Mouse (Mus musculus) right cerebral cortex, postnatal 36 days (tissue): ENCODE data around the gene Dzank1.

Experiments used
- DNase-seq, 2 experiments: peaks; one replicate each; pipeline ENCODE4 v3.0.0; 2022; ENCODE audit warnings: low spot score in 2 of 2, mixed read lengths in 1 of 2

Gene Dzank1

DNA sequence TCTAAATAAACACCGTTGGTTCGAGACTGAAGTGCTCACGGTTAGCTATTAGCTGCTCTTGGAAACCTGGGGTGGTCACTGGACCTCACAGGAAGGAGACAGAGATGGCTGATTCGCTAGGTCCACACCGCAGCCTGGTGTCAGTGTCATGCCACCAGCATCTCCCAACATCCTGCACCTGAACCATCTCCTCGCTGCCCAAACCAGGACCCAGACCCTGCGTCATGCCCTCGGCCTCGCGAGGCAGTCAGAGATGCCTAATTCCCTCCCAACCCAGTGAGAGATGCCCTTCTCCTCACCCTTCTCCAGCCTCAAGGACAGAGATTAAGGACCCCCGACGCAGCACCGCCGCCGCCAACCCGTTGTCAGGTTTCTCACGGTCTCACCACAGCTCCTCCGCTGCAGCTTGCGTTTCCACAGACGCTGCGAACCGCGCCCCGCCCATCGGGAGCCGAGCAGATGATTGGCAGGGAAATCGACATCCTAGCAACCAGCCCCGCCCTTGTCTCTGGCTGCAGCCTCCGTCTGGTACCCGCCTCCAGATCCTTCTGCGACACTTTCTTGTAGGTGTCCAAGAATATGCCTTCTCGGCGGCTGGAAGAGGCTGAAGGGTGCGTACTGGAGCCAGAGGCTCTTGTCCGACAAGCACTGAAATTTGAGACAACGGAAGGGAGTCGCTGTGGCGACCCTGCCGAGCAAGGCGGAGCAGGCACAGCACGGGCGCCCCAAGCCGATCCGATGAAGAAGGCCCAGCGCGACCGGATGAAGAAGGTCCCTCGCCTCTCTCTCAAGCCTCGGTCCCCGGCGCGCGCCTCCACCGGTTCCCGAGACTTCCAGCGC, at the start of gene Dzank1, which contains the start of gene Polr3f:
Gene Dzank1, minus strand, starts transcription at position 434 of the 840 bp plus-strand sequence.
Gene Polr3f, plus strand, starts transcription at position 738 of the 840 bp plus-strand sequence.
- peak; percentile 98 for DNase-seq

DNA sequence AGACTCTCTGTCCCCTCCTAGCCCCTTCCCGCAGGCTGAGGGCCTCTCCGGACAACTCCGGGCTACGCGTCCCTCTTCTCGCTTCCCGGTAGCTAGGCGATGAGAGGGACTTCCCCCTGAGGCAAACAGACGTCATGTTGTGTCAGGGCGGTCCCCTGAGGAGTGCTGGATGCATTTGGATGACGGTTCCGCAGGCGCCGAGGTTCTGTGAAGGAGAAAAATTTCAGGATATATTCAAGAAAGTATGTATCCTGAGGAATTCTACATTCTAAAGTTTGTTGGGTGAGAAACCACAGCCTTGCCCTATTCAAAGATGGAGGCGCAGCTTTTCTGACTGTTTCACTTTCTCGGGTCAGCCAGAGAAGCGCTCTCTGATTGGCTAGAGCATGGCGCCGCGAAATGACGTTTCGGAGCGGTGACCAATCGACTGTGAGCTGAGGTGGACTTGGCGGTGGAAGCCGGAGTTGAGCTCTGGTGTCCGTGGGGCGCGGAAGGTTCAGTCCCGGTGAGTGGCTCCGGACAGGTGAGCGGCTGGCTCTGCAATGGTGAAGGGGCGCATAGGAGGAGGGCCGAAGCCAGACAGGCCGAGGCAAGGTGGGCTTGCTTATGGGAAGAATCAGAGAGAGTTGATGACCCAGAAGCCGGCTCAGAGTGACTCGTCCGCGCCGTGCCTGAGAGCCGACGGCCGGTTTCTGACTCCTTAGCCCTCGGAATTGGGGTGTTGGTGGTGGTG, 28.8 kb upstream of the Dzank1 start, which contains the start of gene Sec23b:
Gene Sec23b, plus strand, starts transcription at position 410 of the 733 bp plus-strand sequence.
- DNase-seq: peak; percentile 97

DNA sequence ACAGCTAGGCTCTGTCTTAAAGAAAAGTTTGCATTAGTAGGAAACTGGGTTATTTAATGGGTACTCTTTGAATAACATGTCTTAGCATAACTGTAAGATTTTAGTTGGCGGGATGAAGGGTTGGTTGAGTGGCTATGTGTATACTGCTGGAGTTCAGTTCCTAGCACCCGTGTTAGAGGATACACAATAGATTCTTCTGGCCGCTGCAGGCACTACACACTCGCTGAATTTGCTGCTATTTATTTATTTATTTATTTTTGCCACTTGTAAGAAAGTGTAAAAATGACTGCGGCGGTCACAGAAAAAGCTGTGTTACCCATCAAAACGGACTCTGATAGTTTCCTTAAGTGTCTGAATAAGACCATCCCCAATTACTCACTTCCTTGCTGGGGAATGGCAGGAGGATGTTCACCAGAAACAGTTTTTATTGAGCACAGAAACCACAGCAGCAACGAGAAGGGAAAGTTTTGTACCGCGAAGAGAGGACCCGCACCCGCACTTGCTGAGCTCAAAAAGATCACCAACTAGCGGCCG, 28.1 kb upstream of the Dzank1 start:
- no peak for DNase-seq

DNA sequence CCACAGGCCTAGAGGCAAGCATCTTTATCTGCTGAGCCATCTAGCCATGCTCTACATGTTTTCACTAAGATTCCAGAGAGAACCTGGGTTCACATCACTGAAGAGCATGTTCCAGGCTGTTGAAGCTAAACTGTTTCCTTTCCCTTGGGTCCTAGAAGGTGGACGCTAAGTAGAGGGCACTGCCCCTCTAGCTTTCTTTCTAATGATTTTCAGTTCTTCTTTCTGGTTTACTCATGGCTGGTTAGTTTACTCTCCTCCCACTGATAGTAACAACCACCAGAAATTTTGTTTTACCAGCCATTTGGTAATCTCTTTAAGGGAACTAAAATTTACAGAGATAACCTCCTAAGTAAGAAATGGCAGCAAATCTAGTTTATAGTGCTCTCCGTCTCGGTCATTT, 26.7 kb upstream of the Dzank1 start:
- DNase-seq: no peak

DNA sequence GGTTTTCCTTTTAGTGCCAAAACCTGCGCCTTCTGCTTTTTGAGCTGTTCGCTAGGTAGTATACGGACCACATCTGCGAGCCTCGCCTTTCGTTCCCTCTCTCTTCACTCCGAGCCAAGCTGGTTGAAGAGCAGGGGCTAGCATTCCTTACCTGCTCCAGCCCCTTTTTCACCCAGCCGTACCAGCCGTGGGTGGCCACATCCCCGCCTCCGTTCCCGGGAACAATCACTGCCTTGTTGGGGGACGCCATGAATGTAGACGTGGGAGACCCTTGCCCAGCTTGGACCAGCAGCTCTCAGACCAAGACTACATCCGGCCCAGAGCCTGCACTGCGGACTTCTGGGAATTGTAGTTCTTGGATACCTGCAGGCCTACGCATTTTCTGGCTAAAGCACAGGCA, 23.3 kb upstream of the Dzank1 start, which contains the start of gene Rbbp9:
Gene Rbbp9, minus strand, starts transcription at position 341 of the 400 bp plus-strand sequence.
- DNase-seq: peak; percentile 65 to 70

DNA sequence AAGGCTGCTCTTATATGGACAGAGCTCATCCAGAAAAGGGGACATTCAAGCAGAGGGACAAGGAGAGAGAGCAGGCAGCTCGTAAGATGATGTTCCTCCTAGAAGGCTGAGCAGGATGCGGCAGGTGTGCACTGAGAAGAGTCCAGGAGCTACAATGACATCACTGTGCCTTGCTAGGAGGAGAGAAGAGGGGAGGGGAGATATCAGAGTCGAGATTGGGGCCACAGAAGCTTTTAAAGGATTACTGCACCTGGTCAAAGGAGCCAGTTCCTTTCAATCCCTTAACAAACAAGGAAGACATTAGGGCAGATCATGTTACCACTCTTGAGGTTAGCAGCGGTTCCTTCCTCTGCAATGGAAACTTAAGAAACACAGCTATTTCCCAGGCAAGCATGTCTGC, 20.3 kb upstream of the Dzank1 start:
- no peak for DNase-seq

DNA sequence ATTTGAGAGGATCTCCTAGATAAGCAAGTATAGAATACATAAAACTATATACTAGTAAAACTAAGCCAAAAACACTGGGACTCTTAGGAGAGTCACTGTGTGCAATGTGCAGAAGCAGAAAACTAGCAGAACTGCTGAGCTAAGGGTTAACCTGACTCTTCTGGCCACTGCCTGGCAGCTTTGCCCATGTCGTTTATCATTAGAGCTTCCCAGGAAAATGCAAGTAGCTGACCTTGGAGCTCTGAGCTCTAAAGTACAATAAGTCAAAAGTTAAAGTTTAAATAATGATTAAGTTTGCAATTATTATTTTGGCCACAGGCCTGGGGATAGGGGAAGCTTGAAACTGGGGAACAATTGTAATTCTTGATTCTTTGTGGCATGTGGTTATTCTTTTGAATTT, 18.3 kb upstream of the Dzank1 start:
- no peak for DNase-seq

DNA sequence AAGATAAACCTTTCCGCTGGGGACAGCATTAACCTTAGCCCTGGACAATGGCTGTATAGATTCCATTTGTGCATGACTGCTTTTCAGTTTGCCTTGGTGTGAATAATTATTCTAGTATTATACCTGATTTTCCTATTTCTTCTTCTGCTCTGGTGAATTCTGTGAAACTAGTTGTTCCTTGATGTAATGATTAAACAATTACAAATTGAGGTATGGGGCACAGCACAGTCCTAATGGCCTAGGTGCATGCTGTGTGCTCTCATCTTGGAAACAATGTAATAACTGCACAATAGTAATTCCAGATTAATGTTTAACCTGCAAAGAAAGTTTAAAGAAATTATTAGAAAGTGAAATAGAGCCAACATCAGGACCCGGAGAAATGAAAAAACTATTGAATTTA, 17.8 kb upstream of the Dzank1 start:
- DNase-seq: no peak

DNA sequence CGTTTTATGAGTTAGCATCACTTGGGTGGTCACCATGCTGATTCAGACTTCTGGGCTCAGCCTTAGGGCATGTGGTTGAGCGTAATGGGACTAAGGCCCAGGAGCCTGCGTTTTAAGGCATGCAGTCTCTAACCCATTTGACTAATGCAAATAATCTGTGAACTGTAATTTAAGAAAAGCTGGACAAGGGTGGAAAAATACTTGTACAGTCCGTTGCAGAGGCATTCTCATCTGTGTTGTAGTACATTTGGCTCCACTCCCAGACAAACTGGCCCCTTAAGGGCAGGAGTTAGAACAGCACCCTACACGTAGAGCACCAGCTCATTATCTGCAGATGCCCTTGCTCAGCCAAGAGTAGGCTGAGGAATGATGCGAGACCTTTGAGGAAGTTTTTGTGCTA, 17.4 kb upstream of the Dzank1 start:
- DNase-seq: no peak

DNA sequence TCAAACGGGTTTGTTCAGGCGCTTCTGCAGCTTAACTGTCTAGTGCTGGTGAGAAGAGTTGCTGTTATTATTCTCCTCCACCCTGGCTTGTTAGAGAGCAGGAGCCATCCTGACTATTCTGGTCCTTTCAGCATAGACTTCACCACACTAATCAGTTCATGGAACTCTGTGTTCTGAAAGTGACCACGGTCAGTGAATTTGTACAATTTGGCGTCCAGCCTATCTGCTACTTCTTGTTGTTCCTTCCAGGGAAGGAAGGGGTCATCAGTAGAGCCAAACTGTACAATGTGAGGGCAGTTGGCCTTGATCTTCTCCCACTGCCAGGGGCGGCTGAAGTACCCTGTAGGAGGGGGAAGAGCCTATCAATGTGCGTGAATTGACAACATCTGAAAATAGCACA, 16.5 kb upstream of the Dzank1 start:
- no peak for DNase-seq

DNA sequence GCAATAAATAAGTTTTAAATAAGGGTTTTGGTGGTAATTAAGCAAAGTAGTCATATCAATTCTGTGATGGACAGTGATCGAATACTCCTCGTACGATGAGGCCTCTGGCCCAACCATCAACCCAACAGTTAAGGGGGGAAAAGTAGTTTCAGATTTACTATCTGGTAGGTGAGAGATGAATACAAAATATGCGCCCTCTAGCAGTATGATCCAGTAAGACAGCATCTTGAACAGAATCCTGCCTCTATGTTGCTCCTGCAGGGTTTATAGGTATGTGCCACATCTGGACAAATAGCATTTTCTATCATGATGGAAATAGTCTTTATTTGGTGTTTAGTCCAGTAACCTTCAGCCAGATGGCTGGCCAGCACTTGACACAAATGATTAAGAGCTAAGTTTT, 14.0 kb upstream of the Dzank1 start:
- no peak for DNase-seq

DNA sequence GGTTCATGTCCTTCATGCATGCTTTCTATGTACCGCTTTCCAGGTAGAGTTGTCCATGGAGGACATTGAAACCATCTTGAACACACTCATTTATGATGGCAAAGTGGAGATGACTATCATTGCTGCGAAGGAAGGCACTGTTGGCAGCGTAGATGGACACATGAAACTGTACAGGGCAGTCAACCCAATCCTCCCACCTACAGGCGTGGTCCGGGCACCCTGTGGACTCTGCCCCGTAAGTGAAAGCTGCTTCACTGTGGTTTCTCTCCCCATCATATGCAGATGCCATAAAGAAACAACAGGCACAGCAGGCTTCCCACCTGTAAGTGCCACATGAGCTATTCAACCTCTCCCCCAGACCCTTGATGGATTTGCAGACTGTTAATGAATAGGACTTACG, 9.9 kb upstream of the Dzank1 start:
- DNase-seq: no peak

DNA sequence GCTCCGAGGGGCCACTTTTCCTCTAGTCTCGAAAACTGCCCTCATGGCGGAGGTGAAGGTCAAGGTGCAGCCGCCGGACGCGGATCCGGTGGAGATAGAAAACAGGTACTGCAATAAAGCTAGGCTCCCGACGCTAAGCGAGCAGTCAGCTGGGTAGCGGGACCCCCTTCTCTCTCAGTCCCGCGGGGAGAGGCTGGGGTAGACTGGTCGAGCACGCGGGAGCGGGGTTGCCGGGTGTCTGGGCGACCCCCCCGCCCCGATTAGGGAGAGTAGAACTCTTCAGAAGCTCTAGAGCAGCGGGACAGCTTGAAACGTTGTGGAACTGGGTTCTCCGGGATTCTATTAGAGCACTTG, 584 bp upstream of the Dzank1 start:
- DNase-seq: no peak

DNA sequence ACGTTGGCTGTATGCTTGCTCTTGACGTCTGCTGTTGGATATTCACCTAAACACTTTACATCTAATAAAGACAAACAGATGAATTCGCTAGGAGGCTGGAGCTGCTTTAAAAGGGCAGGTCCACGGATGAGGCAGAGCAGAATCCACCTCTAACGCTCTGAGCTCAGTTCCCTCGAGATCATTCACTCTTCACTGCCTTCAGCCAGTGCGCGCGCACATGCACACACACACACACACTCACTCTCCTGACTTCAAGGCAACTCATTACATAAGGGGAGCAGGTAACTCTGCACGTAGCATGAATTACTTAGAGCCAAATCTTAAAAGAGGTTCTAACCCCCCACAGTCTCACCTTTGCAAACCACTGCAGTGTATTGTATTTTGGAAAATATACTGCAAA, 1.4 kb downstream of the Dzank1 start:
- DNase-seq: peak; percentile 25 to 28

DNA sequence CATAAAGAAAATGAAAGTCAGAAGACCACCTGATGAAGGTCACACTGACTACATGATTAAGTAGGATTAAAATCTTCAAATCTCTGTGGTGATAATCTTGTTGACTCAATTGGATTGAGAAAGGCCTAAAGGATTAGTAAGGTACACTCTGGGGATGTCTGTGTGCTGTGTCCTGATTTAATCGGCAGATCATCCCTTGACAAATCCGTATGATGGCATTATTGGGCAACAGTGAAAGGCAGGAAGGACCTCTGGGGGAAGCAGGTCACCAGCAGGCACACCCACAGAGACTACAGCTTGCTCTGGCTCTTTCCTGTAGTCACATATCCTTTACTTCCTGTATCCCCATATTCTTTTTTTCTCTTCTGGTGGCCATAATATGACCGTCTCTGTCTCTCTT, 7.4 kb downstream of the Dzank1 start:
- no peak for DNase-seq

DNA sequence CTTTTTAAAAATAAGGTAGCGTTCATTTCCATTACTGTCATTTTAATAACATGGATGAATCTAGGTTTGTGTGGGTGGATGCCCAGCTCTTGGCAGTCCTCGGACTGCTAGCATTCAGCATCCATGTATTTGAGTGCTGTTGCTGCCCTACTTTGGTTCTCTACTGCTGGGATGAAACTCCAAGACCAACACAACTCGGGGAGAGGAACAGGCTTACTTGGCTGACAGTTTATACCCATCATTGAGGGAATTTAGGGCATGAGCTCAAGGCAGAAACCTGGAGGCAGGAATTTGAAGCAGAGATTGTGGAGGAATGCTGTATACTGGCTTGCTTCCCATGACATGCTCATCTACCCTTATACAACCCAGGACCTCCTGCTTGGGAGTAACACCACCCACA, 12.6 kb downstream of the Dzank1 start:
- DNase-seq: peak in 1 of 2 experiments; percentile 14

DNA sequence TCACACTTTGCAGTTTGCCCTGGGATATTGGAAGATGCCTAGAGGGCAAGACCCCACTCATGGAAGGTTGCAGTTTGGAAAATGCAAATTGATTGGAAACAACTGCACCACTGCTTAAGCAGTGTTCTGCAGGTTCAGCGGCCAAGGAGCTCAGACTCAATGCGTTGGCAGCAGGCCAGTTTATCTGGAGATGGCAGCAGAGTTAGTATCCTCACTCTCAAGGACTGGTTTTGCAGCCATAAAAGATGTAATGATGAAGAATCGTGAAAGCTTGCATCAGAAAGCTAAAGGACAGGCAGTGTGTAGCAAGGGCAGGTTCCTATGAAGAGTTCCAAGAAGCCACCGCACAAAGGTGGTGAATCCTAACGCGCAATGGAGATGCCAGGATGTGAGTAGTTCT, 25.1 kb downstream of the Dzank1 start:
- no peak for DNase-seq

DNA sequence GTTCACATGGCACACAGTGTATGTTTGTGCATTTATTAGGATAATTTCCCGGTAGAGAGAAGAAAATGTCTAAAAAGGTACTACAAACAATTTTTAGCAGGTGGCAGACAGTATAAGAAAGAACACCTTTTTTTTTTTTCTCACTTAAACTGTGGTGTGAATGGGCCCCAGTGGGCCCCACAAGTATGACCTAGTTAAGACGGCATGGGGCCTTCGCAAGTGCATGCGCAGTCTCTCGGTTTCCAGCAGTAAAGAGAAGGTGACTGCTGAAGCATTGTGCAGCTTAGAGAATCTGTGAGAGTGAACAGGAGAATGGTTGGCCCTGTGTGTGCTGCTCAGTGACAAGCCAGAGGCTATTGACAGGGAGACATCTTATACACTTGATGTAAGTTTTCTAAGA, 37.9 kb downstream of the Dzank1 start:
- DNase-seq: no peak

DNA sequence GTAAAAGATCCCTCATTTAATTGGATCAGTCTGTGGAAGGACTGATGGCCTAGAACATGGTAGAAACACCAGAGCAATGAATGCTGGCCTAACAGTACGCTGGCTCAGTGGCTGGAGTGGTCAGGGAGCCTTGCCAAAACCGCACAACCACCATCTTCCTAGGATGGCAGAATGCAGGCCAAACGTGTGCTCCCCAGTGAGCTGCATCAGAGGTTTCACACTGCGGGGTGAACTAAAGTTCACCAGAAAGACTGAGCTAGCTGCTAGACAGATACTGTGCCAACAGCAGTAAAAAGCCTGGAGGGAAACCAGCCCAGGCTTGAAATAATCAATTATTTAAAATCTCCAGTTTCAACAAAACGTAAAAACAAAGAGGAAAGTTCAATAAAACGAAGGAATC, 39.7 kb downstream of the Dzank1 start:
- DNase-seq: no peak

DNA sequence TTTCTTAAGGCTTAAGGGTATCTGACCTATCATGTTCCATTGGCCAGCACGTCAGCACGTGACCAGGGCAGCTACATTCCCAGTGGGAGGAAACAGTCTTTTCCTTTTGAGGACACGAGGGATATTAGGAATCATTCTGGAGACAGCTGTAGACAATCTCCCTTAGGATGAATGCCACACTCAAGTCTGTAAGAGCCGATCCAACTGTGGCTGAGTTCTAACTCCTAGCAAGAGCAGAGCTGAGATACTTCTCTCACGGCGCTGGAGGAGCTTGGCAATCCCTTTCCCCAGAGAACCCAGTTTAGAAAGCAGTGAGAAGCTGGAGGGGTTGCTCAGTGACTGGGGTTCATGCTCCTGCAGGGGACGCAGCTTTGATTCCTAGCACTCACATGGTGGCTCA, 41.8 kb downstream of the Dzank1 start:
- DNase-seq: no peak

DNA sequence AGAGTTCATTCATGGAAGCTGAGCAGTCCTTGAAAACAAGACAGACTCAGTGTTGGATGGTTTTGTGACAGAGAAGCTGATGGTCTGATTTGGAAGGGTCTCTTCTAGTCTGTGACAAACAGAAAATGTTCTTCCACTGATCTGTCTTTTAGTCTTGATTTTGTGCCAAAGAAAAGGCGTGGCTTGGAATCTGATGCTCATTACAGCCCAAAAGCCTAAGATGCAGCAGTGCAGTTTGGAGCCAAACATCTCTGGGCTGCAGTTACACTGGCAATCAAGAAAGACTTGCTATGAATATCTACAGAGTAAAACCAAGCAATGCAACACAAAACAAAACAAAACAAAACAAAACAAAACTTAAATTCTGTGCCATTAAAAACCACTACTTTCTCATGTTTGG, 43.1 kb downstream of the Dzank1 start:
- DNase-seq: no peak

DNA sequence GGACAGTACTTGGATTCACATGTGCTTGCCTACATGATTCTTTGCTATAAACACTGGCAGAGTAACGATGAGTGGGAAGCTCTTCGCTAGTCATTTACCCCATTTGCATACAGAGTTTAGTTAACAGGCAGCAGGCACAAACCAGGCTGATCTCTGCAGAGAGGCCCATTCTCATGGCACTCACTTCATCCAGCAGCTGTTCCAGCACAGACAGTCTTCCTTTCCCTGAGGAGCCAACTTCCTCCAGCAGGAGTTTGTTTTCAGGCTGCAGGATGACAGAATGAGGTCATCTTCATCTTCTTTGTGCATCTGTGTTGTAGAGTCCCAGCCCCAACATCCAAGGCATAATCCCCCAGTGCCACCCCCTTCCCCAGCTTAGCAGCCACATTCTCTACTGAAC, 47.8 kb downstream of the Dzank1 start:
- DNase-seq: peak; percentile 48 to 70

DNA sequence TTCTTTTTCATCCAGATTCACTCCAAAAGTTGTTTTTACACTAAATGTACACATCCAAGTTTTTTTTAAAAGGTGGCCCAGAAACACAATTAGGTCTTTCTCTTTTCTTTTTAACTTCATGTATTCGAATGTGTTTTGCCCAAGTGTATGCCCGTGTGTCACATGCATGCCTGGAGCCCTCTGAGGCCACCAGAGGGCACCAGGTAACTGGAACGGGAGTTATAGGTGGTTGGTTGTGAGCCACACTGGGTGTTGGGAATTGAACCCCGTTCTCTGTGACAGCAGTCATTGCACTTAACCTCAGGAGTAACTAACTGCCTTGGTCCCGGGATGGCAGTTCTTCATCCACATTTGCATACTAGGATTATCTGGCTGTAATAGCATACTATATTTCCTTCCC, 60.0 kb downstream of the Dzank1 start:
- DNase-seq: no peak
